Mouse (Mus musculus): ENCODE measurements around the gene Olfr63. TPM values are rescaled to one million over a fixed set of nuclear protein-coding genes. Genes with fewer than 3 reads are reported as not detected.

Gene Olfr63
- polyA plus RNA-seq, 1 experiment: not detected

Other genes with a start within 250 kb of the Olfr63 start
- gene Zfp763, start 231.3 kb upstream of the Olfr63 start, polyA plus RNA-seq (2012; rRNA removed): 0.26 and 0.34 TPM in 2 replicates
- gene 4921501E09Rik, start 196.6 kb upstream of the Olfr63 start, polyA plus RNA-seq (2012; rRNA removed): not detected in 2 replicates
- 0.48 and 0.69 TPM in 2 replicates for gene Zfp563, start 175.4 kb upstream of the Olfr63 start, polyA plus RNA-seq (2012; rRNA removed)
- gene Morc2b, start 125.0 kb upstream of the Olfr63 start, polyA plus RNA-seq (2012; rRNA removed): not detected in 2 replicates
- not detected in 2 replicates for gene Olfr55, start 96.2 kb upstream of the Olfr63 start, polyA plus RNA-seq (2012; rRNA removed)
- gene Olfr239, start 73.4 kb upstream of the Olfr63 start, polyA plus RNA-seq (2012; rRNA removed): not detected in 2 replicates
- gene Olfr1564, start 43.0 kb upstream of the Olfr63 start, polyA plus RNA-seq (2012; rRNA removed): not detected in 2 replicates
- 0.38 and 0.44 TPM in 2 replicates for gene Zfp955a, start 9.5 kb upstream of the Olfr63 start, polyA plus RNA-seq (2012; rRNA removed)
- gene Zfp955b, start 24.9 kb downstream of the Olfr63 start, polyA plus RNA-seq (2012; rRNA removed): 0.86 and 0.92 TPM in 2 replicates
- 0.58 and 0.78 TPM in 2 replicates for gene Zfp81, start 94.2 kb downstream of the Olfr63 start, polyA plus RNA-seq (2012; rRNA removed)
- 0.92 and 1.1 TPM in 2 replicates for gene Zfp101, start 130.0 kb downstream of the Olfr63 start, polyA plus RNA-seq (2012; rRNA removed)
- 0.06 and 0.09 TPM in 2 replicates for gene Actl9, start 168.2 kb downstream of the Olfr63 start, polyA plus RNA-seq (2012; rRNA removed)